Mouse (Mus musculus) layer of hippocampus, postnatal 25 days (tissue): ENCODE data around the gene Map2k6. TPM values are rescaled to one million over a fixed set of nuclear protein-coding genes. Genes with fewer than 3 reads are reported as not detected.
"Not testable (repeated sequence)": the region's sequence is repeated elsewhere in the genome, so short reads cannot be mapped to it uniquely, and the experiment has no call there.

Experiments
- DNase-seq, 2 experiments: peaks; one replicate each; pipeline ENCODE4 v3.0.0; 2022; ENCODE audit warnings: mixed read lengths in 2 of 2, low spot score in 1 of 2; ENCODE audit errors: extremely low spot score in 1 of 2
- total RNA-seq, 2 experiments: library from RNA; stranded (reverse); gene quantifications; 2 replicates each; pipeline ENCODE4 v1.2.3; 2021

Map2k6 gene
- total RNA-seq: 10 to 100 TPM; 30.2 to 34.7 TPM

DNA sequence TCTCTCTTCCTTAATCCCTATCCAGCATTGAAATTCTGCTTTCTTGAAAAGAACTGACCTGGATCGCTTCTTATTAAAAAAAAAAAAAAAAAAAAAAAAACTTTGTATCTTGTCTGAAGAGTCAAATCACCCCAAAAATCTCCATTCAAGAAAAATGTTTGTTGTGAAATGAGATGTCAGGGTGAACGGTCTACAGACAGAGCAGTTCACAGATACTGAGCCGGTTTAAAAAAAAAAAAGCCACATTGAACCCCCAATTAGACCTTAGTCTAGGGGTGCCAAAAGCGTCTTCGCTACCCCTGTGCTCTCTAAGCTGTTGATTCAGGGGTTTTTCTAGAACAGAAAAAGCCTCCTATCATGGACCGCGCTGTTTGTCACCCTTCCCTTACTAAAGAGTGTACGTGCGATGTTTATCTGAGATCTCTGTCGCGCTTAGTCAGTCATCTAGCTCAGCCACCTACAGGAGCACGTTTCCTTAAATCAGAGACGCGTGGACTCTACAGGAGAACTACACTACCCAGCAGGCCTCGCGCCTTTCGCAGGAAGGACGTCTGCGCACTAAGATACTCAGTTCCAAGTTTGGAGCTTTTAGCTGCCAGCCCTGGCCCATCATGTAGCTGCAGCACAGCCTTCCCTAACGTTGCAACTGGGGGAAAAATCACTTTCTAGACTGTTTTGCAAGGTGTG is at the start of gene Map2k6:
Map2k6 (plus strand) TSS at position 570 of the 687 bp plus-strand sequence.
- DNase-seq: peak; percentile 59 to 69

DNA sequence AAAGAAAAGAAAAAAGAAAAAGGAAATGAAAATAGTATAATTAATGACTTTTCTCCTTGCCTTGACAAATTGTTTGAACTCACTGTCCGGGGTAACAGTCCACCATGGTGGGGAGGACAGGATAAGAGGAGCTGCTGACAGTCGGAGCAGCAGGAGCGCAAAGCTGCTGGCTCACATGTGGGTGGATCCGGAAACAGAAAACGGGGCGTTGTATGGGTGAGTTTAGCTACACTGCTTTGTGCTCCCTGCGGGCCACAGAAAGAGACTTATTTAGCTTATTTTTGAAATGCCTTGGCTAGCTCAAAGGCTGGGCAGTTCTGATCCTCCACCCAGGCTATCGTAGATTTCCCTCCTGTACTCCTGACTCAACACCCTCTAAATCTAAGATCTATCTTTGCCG is 44.7 kb upstream of the Map2k6 start:
- no peak for DNase-seq

DNA sequence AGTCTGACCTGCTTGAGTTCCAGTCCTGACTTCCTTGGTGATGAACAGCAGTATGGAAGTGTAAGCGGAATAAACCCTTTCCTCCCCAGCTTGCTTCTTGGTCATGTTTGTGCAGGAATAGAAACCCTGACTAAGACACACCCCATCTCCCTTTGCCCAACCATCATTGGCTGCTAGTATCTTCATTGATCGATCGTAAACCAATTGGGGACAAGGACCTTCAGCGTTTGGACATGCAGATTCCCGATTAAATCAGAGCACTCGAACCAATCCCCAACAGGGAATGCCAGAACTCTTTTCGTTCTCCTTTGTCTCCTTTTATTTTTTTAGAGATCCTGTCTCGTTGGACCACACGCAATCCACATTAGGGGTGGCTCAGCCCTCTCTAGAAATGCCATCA is 43.8 kb upstream of the Map2k6 start:
- DNase-seq: not testable (repeated sequence)

DNA sequence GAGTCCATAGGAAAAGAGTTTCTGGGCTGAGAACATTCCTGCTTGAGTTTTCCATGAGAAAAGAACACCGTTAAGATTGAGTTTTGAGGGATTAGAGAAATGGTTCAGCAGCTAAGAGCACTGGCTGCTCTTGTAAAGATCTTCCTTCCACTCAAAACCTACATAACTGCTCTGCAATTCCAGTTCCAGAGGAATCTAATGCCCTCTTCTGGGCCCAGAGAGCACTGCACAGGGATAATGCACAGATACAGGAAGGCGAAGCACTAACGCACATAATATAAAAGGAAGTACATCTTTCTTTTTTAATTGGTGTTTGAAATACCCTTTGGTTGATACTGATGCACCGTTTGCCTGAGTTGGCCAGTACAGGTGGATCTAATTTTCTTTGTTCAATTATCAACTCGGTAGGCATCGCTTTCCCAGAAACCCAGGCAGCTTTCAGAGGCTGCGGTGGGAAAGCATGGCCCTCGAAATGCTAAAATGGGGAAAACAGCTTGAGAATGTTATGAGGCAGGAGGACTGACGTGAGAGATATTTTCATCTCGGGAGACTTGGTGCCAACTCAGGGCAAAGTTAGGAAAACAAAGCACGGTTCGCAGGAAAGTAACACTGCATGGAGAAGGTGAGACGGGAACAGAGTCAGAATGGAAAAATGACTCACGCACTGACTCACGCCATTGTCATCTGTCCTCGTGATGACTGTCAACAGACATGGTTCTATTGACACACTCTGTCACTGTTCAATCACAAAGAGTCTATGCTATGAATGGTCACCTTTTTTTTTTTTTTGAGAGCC is 41.0 kb upstream of the Map2k6 start:
- peak in 1 of 2 experiments; percentile 46 for DNase-seq

DNA sequence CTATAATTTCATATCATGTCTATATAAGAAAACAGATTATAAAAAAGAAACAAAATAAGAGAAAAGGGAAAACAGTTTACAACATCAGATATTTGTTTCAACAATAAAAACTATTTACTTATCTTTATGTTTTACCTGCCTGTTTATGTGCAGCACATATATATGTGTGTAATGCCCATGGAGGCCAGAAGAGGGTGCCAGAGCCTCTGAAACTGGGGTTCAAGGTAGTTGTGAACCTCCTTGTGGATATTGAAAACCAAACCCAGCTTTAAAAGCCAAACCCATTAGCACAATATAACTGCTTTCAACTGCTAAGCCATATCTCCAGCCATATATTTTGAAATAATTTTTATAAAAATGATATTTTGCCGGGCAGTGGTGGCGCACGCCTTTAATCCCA is 33.9 kb upstream of the Map2k6 start:
- peak in 1 of 2 experiments; percentile 56 for DNase-seq

DNA sequence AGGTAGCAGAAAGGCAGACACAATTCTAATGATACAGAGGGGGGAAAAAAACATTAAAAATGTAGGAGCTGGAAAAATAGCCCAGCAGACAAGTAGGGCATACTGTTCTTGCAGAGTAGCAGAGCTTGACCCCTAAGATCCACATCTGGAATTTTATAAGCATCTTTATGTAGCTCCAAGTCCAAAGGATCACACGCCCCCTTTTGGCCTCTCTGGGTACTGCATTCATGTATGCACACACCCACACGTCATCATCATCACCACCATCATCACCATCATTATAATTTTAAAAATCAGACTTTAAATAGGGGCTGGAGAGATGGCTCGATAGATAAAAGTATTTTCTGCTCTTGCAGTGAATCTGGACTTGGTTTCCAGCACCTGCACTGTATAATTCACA is 32.0 kb upstream of the Map2k6 start:
- DNase-seq: no peak

DNA sequence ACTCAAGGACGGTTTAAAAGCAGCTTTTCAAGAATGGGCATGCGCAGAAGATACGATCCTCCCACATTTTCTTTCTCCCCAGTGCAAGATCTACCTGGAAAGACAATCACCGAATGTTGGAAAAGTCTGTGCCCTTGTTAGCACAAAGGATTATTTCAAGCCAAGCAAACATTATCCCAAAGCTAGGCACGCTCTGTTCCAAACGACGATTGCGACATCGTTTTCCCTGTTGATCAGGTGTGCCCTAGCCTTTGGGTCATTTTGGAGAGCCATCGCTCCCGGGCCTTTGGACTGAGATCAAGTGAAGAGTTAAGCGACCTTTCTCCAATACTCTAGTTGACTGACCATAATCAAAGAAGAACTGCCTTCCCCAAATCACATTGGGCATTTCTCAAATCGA is 31.3 kb upstream of the Map2k6 start:
- DNase-seq: no peak

DNA sequence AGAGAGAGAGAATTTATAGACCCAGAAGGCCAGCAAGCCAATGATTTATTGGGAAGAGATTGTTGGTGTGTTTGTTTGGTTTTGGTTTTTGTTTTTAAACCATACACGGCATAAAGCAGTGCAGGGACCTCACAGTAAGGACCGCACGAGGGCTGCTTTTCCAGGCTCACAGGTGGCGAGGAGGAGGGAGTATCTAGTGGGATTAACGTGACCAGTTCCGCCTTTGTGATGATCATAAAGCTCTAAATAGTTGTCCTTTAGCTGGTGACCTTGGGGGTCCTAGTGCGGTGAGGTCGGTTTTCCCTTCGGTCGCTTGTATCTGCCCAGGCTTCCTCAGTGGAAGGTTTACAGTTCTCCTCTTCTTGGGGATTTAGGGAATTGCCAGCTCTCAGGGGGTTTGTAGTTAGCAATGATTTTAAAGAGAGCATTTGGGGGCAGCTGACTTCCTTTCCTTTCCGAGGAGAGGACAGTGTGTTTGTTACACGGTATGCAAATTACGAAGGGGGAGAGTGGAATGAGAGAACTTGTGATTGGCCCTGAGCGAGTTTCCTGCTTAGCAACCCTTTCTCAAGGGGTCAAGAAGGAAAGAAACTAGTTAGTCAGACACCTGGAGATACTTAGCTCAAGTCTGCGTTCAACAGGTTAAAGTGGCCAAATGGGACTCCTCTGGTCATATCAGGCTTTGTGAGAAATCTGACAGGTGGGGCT is 29.5 kb upstream of the Map2k6 start:
- DNase-seq: no peak

DNA sequence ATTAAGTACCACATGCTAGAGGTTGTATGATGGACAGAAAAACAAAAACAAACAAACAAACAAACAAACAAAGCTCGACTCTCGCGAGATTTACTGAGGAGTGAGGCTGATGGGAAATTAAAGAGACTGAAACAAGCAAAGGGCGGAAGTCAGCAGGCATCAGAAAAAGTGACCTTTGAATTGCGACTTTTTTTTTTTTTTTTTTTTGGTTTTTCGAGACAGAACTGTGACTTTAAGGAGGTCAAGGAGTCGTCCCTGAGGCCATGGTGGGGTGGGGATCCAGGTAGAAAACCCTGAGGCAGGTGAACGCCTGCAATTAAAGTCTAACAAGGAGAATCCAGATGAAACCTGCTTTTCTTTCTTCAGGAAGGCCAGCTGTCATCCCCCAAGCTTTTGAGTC is 27.1 kb upstream of the Map2k6 start:
- DNase-seq: no peak

DNA sequence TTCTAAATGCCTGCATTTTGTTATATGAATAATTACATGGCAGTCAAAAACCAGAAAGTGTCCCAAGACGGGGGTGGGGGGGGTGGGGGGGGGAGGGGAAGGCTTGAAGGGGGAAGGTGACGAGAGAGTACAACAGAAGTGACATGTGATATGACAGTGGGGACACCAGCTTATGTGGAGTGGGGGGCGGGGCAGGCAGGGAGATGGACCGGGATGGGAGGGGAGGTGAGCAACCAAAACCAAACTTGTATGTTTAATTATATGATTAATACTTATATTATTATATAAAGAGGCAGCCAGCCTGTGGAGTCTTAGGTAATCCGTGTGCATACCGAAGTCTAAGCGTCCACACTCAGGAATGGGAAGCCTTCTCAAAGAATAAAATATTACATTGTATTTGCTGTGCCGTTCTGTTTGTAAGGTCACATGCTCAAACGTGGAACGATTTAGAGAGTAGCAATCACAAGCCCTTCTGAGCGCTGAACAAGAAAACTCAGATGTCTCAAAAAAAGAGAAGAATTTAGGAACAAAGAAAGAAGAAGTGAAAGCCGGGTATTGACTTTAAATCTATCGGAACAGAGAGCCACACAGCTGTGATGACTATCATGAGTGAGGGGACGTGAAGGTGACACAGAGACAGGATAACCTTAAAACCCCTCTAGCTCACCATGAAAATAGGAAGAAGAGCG is 26.5 kb upstream of the Map2k6 start:
- no peak for DNase-seq

DNA sequence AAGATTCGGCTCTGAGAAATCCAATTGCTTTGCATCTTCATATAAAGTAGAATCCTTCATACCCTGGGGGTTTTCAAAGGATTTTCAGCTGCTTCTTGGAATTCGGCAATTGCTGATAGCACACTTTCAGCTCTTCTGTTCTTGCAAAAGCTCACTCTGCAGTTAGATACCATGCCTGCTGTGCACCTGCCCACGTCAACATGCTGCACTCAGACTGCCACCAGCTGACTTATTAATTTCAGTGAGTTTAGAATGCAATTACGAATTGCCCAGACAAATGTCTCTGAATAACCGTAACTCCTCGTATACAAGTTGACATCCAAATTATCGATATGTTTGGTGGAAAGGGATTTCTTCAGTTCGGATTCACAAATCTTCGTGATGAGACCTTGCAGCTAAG is 24.9 kb upstream of the Map2k6 start:
- DNase-seq: no peak

DNA sequence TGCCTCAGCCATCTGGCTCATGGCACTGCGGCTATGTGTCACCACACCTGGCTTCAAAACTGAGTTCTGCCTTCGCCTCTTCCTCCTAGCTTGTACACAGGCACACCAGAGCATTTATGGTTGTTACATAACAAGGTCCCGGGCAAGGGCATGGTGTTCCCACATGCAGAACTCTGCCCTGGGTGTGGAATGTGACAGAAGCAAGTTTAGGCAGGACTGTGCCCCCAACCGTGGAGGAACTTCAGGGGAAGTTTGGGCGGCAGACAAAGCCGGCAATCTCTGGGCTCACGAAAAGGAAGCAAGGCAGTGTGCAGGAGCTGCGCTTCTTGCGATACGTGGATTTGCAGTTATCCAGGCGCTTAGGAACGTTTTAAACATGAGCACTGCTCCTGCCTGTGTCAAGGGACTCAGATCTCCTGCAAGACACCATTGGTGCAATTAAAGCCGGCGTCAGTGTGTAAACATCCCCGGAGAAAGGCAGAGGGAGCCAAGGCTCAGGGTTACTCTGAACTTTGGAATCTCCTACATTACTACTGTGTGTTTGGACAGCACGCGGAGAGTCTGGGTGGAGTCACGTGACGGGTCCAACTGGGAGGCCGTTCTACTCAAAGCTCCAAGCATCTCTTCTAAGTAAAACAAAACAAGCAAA is 19.1 kb upstream of the Map2k6 start:
- DNase-seq: peak; percentile 25 to 29

DNA sequence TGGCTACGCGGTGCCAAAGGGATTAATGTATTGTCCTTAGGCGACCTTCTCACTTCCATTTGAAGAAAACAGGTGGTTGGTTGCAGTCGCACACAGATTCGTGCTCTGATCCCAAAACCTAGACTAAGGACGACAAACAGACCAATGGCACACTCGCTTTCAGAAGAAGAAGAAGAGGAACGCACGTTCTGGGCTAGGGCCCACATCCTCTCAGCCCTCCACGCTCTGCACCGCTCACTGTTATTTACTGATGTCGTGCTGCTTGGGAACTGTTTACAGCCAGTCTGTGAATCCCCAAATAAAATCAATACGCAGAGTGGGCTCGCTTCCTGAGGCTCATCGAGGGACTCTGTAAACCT is 18.6 kb upstream of the Map2k6 start:
- no peak for DNase-seq

DNA sequence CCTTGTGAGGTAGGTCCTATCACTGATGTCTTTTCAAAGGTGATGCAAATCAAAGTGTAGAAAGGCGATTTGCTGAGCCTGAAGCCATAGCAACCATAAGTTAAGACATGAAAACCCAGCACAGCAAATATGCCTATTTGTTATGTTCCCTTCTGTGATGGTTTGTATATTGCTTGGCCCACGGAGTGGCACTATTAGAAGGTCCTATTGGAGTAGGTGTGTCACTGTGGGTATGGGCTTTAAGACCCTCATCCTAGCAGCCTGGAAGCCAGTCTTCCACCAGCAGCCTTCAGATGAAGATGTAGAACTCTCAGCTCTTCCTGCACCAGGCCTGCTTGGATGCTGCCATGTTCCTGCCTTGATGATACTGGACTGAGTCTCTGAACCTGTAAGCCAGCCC is 13.4 kb upstream of the Map2k6 start:
- no peak for DNase-seq

DNA sequence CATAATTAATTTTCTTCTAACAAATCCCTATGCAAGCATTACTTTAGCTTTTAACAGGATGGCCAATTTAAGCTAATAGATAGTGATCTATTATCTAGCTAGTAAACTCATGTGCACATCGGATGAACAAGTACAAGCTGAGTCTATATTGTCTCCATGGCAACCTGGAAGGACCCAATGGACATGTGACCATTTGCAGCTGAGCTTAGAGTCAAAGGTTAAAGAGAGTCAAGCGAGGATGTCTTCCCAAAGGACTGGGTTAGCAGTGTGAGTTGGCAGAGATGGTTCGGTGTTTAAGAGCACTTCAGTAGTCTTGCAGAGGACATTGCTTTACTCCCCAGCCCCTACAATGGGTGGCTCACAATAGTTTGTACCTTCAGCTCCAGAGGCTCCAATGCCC is 6.2 kb upstream of the Map2k6 start:
- no peak for DNase-seq

DNA sequence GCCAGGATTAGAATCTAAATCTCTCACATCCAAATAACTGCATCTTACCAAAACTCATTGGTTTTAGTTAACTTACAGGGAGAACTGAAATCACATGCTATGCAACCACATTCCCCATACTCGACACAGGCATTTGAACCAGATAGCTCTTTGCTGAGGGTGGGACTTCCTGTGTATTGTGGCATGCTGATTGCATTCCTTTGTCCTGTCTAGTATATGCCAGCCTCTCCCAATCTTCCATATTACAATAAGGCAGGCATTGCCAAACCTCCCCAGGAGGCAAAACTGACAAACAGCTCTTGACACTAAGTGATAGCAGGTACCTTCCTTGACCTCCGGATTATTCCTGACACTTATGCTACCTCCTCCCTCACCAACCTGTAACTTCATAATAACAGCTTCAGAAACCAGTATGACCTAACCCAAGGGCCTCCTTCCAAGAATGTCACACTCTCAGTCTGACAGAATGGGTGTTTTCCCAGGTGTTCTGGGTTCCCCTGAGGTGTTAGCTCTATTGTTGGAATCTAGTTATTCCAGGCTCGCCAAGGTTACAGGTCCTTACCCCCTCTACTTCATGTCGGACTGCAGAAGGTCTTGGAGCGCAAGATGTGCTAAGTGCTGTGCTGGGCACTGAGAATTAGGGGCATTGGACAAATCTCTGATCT is 4.0 kb upstream of the Map2k6 start:
- DNase-seq: no peak

DNA sequence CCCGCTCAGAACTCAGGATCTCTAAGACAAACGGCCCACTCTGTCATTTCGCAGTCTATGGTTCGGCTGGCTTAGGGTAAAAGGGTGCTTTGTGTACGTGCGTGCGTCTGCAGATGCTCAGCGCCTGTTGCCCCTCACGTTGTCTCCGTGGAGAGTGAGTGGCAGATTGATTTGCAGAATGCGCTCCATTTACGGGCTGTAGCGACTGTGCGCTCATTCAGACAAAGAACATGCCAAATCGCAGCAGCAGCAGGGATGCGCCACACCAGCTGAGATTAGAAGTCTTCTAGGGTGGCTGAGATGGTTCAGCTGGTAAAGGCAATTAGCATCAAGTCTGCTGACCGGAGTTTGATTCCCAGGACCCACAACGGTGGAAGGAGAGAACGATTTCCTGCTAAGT is 2.8 kb upstream of the Map2k6 start:
- peak in 1 of 2 experiments; percentile 26 for DNase-seq

DNA sequence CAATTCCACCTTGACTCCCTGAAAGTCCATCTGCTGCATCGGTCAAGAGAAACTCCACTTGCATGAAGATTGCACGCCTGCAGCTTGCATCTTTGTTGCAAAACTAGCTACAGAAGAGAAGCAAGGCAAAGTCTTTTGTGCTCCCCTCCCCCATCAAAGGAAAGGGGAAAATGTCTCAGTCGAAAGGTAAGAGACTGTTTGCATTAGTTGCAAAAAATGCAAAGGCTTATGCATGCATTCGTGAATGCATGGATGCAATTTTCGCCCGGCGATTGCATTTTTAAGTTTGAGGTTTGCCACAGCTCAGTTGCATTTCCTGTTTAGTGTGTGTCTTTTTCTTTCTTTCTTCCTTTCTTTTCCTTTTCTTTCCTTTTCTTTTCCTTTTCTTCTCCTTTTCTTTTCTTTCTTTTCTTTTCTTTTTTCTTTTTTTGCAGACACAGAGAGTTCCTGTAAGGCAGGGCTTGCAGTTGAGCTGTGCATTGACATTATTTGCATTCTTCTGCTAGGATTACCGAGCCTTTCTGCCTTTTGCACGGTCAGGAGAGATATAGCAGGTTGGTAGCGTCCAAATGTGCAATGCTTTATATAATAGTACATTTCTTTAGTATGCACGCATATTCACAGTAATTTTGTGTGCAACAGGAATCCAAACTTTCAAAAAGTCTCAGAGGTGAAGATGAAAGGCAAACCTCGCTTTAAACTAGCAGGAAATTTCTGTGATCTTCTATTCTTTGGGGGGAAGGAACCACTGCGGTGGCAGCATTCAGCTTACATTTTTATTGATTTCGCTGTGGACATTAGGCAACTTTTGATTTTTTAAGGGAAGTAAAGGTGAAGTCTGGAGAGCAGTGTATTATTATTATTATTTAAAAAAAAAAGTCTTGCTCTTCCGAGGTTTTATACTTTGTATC is 573 bp downstream of the Map2k6 start:
- no peak for DNase-seq

DNA sequence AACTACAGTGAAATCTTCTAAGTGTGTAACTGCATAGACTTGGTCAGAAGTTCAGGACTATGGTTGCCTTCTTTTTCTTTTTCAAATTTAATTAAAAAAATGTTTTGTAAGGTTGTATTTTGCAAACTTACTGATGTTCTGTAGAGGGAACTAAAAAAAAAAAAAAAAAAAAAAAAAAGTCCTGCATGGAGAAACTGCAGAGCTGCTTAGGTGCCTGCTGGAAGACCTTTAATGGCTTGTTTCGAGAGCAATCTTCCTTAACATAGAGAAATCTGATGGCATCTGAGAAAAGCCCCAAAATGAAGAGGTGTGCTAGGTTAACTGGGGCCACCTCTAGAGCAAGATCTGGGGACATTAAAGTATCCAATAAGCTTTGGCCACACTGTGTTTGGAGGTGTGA is 1.4 kb downstream of the Map2k6 start:
- no peak for DNase-seq
